ENCODE assay signal across 8 mouse cellular contexts in the genomic region with DNA sequence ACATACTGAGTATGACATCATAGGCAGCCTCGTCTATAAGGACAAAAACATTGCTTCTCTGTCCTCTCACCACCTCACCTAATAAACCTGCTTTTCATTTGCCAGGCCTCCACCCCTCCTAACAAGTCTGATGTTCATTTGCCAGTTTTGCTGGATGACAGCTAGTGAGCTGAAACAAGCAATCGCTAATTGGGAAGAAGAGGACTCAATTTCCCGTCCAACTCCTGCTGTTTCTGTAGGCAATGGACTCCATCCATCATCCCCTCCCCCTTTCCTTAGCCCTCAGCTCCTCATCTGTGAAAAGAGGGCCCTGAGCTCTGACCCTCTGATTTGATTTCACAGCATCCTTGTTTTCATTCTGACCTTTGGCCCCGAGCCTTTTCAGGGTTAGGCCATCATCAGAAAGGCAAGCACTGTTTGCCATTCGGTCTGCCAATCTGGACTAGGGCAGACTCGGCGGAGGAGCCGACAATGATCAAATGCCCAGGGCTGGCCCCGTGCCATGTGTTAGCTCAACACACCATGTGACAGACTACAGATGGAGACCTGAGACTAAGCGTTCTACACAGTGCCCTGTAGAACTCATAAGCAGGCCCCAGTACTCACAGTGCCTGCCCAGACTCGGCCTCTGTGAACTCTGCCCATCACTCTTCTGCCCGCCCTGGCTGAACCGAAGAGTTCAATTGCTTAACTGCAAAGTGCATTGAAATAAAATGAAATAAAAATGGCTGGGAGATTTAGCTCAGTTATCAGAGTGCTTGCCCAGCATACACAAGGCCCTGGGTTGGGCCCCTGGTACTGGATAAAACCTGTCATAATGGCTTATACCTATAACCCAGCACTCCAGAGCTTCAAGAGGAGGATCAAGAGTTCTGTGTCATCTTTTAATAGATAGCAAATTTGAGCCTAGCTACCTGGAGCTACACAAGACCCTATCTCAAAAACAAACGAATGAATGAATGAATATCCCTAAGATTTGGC.
DNase-seq lines count a peak whose midpoint lies in the region; ATAC-seq and TF ChIP-seq lines count a peak whose summit lies in the region.

No protein-coding gene starts in this region.

- H3K36me3 ChIP-seq in embryonic facial prominence, embryonic 12.5 days, result no peaks in the 10 kb centered on the region
- no peaks in the 10 kb centered on the region for H3K36me3 ChIP-seq in hindbrain, embryonic 14.5 days (replicated peaks; ENCODE audit: control insufficient read depth, insufficient read depth)
- H3K36me3 ChIP-seq in midbrain, embryonic 16.5 days (ENCODE audit: control insufficient read depth, insufficient read depth, low read length), result no peaks in the 10 kb centered on the region
- H3K36me3 ChIP-seq in stomach, postnatal 0 days (ENCODE audit: control insufficient read depth, insufficient read depth, low read length), result no peaks in the 10 kb centered on the region

- ATAC-seq in embryonic facial prominence, embryonic 12.5 days (ENCODE audit: insufficient number of reproducible peaks, insufficient read depth, low FRiP score, low TSS enrichment), result peak; percentile 85
- peak; percentile 96 for ATAC-seq in hindbrain, embryonic 14.5 days (ENCODE audit: low FRiP score)
- ATAC-seq in midbrain, embryonic 16.5 days, result peak; percentile 85
- peak; percentile 47 for ATAC-seq in stomach, postnatal 0 days (ENCODE audit: low FRiP score, low TSS enrichment)

- H3K4me1 ChIP-seq in embryonic facial prominence, embryonic 12.5 days, result no peaks in the 10 kb centered on the region
- 0 out of 2 replicates have a peak, but pooled peaks cover 8% of the 10 kb centered on the region for H3K4me1 ChIP-seq in hindbrain, embryonic 14.5 days (replicated peaks; ENCODE audit: control insufficient read depth, insufficient read depth, low read length)
- H3K4me1 ChIP-seq in midbrain, embryonic 16.5 days (ENCODE audit: control insufficient read depth, insufficient read depth, low read length), result no peaks in the 10 kb centered on the region
- H3K4me1 ChIP-seq in stomach, postnatal 0 days (replicated peaks; ENCODE audit: control insufficient read depth, insufficient read depth), result no peaks in the 10 kb centered on the region

- no peak for TF ChIP-seq CTCF in stomach, postnatal 0 days (IDR thresholded peaks at IDR 0.05; ENCODE audit: low read depth)

- DNase-seq in urinary bladder, adult 2 months (ENCODE audit: low spot score), result peak; percentile 22
- DNase-seq in urinary bladder, adult 18-20 months (ENCODE audit: low spot score in 2 of 2), result no peak
- DNase-seq in hindbrain, embryonic 14.5 days (ENCODE audit: low spot score), result peak; percentile 76
- peak; percentile 53 to 77 for DNase-seq in layer of hippocampus, postnatal 25 days (ENCODE audit: extremely low spot score in 1 of 2, low spot score in 1 of 2)
- DNase-seq in stomach, postnatal 0 days (ENCODE audit: low spot score), result peak; percentile 34
- no peak for DNase-seq in thymus, postnatal 10 days (ENCODE audit: low spot score in 2 of 2)

- no peak overlapping the region for H3K4me2 ChIP-seq in embryonic facial prominence, embryonic 12.5 days (replicated peaks)
- no peak overlapping the region for H3K4me2 ChIP-seq in hindbrain, embryonic 14.5 days (replicated peaks)
- no peak overlapping the region for H3K4me2 ChIP-seq in midbrain, embryonic 16.5 days (ENCODE audit: low read length)
- H3K4me2 ChIP-seq in stomach, postnatal 0 days (replicated peaks; ENCODE audit: low read depth), result no peak overlapping the region

- 37% methylated on average over 14 of the region's 14 CpGs for WGBS in embryonic facial prominence, embryonic 12.5 days
- 23% methylated on average over 14 of the region's 14 CpGs for WGBS in hindbrain, embryonic 14.5 days
- 48% methylated on average over 14 of the region's 14 CpGs for WGBS in midbrain, embryonic 16.5 days
- 43% methylated on average over 14 of the region's 14 CpGs for WGBS in stomach, postnatal 0 days

- no peak overlapping the region for H3K27ac ChIP-seq in embryonic facial prominence, embryonic 12.5 days
- H3K27ac ChIP-seq in hindbrain, embryonic 14.5 days, result no peak overlapping the region
- H3K27ac ChIP-seq in midbrain, embryonic 16.5 days (ENCODE audit: low read length), result no peak overlapping the region
- H3K27ac ChIP-seq in stomach, postnatal 0 days (replicated peaks), result no peak overlapping the region

- H3K4me3 ChIP-seq in embryonic facial prominence, embryonic 12.5 days, result no peak overlapping the region
- H3K4me3 ChIP-seq in hindbrain, embryonic 14.5 days (replicated peaks; ENCODE audit: low read length), result no peak overlapping the region
- H3K4me3 ChIP-seq in midbrain, embryonic 16.5 days (ENCODE audit: low read depth, low read length), result no peak overlapping the region
- no peak overlapping the region for H3K4me3 ChIP-seq in stomach, postnatal 0 days (ENCODE audit: low read depth, low read length)

- TF ChIP-seq EP300 in stomach, postnatal 0 days (optimal IDR thresholded peaks at IDR 0.05), result no peak

- H3K9ac ChIP-seq in embryonic facial prominence, embryonic 12.5 days, result no peak overlapping the region
- no peak overlapping the region for H3K9ac ChIP-seq in hindbrain, embryonic 14.5 days
- H3K9ac ChIP-seq in midbrain, embryonic 16.5 days (ENCODE audit: low read depth, low read length), result no peak overlapping the region
- H3K9ac ChIP-seq in stomach, postnatal 0 days (ENCODE audit: low read length), result no peak overlapping the region

- no peaks in the 10 kb centered on the region for H3K9me3 ChIP-seq in embryonic facial prominence, embryonic 12.5 days
- no peaks in the 10 kb centered on the region for H3K9me3 ChIP-seq in hindbrain, embryonic 14.5 days (ENCODE audit: control insufficient read depth, low read length)
- H3K9me3 ChIP-seq in midbrain, embryonic 16.5 days (replicated peaks; ENCODE audit: control insufficient read depth, low read length, poor library complexity, severe bottlenecking), result no peaks in the 10 kb centered on the region
- H3K9me3 ChIP-seq in stomach, postnatal 0 days (ENCODE audit: control insufficient read depth, low read length), result no peaks in the 10 kb centered on the region

- no peaks in the 10 kb centered on the region for H3K27me3 ChIP-seq in embryonic facial prominence, embryonic 12.5 days
- H3K27me3 ChIP-seq in hindbrain, embryonic 14.5 days (ENCODE audit: control insufficient read depth, insufficient read depth, low read length), result no peaks in the 10 kb centered on the region
- no peaks in the 10 kb centered on the region for H3K27me3 ChIP-seq in midbrain, embryonic 16.5 days (ENCODE audit: control insufficient read depth, insufficient read depth, low read depth, low read length)
- no peaks in the 10 kb centered on the region for H3K27me3 ChIP-seq in stomach, postnatal 0 days (ENCODE audit: control insufficient read depth, insufficient read depth, low read length)

Comparison
In these comparisons a context has a peak if more than half of its experiments do, and no peak if none do; other contexts are left out.
1. DNase-seq: peak in urinary bladder, adult 2 months (single experiment), hindbrain, embryonic 14.5 days (single experiment), layer of hippocampus, postnatal 25 days (2 of 2) and stomach, postnatal 0 days (single experiment); none in urinary bladder, adult 18-20 months (0 of 2) and thymus, postnatal 10 days (0 of 2).
2. Peak in every context shown above with its lines, with median percentiles within 50 percentile points of each other: ATAC-seq.